Mouse (Mus musculus): Measurements from ENCODE around the gene Tnnt3.

Tnnt3 gene

DNA sequence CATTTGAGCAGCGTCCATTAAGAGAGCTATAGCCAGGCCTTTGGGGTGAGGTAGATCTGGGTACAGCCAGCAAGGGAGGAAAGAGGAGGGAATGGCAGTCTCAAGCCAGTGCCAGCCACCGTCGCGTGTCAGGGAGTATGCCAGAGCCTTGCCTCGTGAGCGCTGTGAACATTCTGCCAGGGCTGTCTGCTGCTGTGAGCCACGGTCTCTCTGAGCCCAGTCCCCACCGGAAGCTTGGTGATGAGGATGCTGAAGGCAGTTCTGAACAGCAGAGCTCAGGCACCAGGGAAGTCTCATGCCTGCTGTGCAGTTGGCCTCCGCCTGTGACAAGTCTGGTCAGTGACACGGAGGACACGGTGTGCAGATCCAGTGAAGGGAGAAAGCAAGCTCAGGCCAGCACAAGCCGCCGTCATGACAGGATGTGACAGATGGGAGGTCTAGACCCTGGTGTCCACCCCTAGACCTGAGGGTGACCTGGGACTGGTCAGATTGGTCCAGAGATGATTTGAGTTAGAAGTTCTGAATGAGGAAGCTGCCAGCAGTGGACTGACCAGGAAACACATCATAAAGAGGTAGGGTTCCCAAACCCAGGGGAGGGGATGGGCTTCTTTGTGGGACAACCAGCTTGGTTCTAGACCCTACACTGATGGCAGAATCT, 21.7 kb upstream of the Tnnt3 start:
- no peak for DNase-seq

DNA sequence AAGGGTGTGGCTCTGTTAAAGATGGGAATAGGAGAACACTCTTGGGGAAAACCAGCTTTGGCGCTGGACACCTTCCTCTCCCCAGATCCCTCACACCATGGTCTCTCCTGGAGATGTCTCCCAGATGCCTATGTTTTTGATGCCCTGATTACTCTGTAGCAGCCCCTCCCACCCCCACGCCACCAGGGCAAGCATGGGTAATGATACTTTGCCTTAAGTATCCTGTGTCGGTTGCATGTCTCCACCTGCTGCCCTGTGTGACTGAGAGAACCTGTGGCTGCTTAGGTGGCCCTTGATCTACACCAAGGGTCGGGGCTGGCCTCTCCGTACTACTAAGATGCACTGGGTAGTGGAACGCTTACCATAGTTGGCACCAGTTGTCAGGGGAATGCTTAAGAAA, 20.6 kb upstream of the Tnnt3 start:
- DNase-seq, result no peak

DNA sequence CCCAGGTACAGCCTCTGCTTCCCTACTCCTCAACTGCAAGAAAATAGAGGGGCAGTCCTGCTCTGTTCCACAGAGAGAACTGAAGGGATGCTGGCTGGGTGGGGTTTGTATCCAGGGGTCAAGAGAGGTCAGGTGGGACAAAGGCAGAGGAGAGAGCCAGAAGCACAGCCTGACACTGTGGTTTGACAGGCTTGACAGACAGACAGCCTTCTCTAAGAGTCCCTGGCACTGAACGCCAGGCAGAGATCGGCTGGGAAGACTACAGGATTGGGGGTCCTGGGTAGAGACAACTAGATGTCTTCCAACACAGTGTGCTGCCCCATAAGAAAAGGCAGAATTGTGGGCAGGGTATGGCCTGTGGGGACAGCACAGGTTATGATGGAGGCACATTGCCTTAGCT, 20.1 kb upstream of the Tnnt3 start:
- DNase-seq, result no peak

DNA sequence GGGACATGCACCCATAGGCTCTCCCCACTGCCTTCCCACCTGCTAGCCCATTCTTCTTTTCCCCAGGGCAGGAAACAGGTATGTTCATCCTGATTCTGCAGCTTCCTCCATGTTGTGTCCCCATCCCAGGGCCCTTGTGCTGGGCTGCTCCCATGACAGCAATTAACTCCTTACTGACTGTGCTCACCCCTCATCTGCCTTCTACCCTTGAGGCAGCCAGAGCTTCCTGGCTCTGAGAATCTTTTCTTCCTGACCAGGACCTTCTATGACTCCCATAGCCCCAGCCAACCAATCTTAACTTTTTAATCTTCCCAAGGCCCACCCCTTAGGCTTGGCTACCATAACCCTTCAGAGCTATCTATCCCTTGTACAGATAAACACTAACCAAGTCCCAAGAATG, 19.3 kb upstream of the Tnnt3 start:
- DNase-seq, result no peak

DNA sequence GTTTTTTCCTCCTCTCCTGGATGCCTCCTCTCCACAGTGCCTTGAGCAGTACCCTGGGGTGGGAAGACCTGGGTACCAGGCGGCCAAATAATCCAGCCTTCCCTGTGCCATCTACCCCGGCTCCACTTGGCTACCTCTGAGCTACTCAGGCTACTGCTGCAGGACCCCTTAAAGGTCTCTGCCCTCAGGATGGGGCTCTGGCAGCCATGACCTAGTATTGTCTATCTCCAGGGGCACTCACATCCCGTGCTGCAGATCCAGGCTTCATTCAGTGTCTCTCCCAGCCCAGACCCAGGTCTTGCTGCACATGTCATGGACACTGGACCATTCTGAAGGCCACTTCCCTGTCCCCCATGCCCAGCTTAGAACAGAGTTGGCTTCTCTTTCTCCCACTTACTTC, 18.8 kb upstream of the Tnnt3 start:
- no peak for DNase-seq

DNA sequence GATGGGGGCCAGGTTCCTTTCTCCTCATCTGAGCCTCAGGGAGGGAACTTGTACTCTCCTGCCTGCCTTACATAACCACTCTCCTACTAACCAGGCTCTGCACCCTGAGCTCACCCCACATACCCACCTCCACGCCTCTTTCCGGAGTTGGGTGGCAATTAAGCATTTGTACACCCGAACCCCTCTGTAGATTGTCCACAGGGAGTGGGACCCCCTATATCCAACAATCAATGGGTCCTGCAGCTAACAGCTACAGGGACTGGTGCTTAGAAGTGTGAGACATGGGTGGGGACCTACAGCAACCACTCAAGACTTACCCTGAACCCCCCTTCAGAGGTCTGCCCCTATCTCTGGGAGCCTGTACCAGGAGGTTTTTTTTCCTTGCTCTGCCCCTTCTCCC, 18.0 kb upstream of the Tnnt3 start:
- no peak for DNase-seq

DNA sequence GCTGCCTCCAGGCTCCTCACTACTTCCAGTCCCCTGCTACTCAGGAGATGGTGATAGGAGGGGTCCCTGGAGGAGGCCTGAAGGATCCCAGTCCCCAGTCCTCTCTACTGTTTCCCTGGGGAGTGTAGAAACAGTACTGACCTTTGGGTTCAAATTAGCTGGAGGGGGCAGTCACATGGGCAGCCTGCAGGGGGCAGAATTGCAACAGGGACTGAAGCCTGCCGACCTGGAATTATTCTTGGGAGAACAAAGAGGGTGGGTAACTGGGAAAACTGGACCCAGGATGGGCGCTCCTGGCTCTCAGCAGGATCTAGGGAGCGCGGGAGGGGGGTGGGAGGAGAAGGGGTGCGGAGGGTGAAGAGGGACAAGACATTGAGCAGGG, 17.5 kb upstream of the Tnnt3 start:
- DNase-seq, result peak; percentile 34 to 38

DNA sequence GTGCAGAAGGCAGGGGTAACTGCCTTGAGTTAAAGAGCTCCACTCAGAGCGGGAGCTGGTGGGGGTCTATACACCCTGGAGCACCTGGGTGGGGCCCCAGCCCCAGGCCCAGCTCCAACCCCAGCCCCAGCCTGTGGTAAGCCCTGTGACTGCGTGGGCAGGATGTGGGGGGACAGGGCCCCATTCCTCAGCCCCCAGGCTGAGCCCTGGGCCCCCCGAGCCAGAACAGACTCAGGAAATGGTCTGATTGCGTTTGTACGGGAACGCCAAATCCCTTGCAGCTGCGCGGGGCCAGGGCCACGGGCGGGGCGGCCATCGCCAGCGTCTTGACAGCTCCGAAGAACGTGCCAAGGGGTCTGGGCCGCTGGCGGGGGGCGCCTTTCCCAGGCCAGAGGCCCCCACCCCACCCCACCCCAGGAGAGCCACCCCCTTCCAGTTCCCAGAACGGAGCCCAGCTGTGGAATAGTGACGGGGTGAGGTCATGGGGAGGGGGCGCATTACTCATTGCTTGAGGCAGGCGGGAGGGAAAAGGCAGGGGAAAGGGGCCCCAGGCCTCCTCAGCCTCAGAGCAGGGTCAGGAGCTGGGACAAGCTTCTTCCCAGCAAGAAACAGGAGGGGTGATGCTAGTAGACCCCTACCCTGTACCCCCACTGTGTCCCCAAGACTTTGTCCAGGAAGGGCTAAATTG, 16.9 kb upstream of the Tnnt3 start:
- DNase-seq, result no peak

DNA sequence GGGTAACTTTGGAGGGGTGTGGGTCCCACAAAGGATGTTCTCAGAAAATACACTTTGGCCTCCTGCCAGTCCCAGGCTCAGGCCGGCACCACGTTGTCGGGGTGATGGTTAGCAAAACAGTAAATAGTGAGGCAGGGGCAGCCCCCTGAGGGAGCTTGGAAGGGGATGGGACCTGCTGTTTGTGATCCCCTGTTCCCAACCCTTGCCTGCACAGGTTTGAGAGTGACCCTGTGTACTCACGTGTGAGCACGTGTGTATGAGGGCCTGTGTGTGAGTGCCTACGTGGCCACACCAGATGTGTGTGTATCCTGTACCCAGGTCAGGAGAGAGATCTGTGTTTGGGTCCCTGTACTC, 16.4 kb upstream of the Tnnt3 start:
- no peak for DNase-seq

DNA sequence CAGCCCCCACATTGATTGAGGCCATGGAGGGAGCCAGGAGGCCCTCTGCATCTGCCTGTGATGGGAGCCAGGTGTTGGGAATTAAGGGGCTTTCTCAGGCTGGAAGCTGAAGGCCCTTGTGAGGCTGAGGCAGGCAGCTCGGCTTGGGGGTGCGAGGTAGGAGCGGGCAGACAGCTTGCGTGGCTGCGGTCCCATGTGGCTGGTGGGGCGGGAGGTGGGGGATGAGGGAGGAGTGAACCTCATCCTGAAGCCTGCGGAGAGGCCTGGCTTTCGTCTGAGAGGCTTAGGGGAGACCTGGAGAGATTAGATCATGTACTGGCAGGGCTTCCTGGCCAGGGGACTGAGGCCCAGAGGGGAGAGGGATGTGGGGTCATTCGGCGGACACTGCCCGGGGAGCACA, 15.5 kb upstream of the Tnnt3 start:
- no peak for DNase-seq

DNA sequence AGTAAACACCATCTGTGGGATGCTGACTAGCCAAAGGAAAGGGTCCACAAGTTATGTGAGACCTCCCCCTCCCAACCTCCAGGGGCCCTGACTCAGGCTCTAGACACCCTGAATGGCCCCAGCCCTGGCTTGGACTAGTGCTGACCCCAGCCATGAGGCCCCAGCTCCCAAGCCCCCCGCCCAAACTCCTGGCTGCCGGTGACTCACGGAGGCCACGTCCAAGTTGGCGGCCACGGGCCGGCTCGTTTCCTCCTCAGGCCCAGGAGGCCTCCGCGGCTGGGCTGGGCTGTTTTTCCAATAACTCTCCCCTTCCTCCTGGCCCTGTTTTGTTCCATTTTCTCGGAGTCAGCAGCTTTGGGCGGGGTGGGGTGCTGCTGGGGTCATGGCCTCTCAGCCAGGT, 13.9 kb upstream of the Tnnt3 start:
- no peak for DNase-seq

DNA sequence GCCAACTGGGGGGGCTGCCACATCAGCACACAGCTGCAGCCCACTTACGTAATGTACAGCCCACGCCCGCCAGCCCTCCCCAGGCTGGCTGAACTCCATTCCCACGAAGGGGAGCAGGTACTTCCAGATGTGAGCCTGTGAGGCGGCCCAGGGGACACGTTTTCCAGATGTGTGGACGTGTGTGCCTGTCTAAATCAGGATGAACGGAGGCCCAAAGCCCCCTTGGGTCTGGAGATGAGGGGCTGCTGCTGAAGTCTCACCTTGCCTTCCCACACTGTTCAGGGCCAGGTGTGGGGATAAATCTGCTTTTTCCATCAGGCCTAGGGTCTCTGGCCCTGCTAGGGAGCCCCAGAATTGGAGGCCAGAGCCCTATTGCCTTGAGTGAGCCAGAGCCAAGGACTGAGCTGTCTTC, 11.9 kb upstream of the Tnnt3 start:
- DNase-seq, result no peak

DNA sequence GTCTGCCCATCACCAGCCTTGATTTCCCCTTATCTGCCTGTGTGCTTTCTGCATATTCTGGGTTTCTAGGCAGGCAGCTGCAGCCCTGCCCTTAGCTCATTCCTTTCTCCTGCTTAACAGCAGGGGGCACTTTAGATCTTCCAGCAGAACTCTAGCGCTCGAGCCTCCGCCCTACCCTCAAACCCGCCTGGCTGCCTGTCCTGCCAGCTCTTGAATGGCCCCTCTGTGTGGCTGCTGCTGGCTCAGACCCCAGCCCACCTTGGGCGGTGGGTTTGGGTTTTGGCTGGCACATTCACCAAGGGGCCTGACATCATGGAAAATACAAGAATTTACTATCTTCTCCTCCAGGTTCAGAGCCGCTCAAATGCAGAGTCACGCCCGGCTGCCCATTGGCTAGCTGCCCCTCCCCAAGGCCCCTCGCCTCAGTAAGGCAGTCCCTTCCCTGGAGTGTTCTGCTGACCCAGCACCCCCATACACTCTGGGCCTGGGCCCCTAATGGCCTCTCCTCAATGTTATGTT, 11.2 kb upstream of the Tnnt3 start:
- DNase-seq, result no peak

DNA sequence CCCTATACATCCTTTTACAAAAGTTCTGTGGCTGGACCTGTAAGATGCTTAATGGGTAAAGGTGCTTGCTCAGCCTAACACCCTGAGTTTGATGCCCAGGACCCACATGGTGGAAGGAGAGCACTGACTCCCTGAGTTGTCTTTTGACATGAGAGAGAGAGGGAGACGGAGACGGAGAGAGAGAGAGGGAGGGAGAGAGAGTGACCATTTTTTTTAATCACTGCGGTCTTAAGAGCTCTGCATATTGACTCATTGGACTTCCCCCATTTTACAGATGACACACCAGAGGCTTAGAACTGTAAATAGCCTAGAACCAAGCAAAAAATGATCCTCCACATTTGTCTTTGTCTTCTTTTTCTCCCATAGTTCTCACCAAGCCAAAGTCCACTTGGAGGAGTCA, 10.6 kb upstream of the Tnnt3 start:
- no peak for DNase-seq

DNA sequence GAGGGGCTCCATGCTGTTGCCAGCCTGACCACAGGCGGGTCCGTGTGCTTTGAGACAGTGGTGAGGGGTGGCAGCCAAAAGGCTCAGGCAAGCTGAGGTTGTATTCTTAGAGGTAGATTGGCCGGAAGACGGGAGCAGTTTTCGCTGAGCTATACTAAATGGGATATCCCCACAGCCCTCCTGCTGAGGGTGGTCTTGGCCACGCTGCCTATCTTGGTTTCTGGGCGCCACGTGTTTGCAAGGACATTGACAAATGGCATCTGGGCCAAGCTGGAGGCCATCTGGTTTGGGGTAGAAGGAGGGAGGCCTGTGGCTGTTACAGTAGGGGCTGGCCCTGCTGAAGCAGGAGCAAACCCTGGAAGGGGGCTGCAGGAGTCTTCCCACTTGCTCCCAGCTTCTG, 5.1 kb upstream of the Tnnt3 start:
- DNase-seq, result no peak

DNA sequence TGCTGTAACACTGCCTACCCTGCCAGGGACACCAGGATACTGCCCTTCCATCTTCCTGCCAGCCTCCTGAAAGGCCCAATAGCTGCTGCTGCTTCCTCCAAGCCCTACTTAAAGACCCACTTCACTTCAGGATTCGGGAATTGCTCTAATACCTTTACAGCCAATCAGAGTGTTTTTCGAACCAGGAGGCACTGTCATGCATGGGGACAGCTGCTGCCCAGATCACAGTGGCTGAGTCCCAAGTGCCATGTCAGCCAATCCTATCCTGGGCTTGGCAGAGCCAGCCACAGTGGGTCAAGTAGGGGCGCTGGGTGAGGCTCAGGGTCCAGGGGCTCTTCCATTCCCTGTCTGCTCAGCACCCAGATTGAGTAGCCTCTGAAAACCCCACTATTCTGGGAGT, 2.5 kb upstream of the Tnnt3 start:
- DNase-seq, result no peak

DNA sequence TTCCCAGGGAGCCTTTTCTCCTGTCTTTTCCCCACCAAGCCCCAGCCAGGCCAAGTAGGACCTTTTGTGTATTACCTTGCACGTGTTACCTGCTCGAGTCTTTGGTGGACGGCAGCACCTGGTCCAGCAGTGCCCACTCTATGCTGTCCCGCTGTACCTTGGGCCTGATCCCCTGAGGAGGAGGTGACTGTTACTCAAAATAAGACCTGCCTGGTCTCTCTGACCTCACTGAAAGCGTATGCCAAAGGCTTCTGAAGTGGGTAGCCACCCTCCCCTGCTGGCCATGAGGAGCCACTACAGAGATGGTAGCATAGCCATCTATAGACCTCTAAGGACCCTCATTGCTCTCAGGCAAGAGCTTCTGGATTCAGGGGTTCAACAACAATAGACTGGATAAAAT, 1.8 kb upstream of the Tnnt3 start:
- peak; percentile 26 to 42 for DNase-seq

DNA sequence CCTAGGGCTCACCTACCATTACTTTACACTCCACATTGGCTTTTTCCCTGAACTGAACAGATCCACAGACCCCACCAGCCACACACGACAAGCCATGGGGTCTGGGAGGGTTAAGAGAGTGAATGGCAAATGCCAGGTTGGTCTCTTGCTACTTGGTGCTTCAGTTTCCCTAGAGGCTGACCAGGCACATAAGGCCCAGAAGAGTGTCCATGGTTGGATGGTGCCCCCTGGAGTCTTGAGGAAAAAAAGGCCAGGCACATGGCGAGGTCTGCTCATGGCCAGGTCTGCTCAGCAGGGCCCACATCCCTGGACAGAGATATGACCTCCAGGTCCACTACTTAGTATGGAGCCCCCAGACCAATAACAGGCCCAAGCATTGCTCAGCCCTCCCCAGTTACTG, 861 bp upstream of the Tnnt3 start:
- peak; percentile 35 to 50 for DNase-seq

DNA sequence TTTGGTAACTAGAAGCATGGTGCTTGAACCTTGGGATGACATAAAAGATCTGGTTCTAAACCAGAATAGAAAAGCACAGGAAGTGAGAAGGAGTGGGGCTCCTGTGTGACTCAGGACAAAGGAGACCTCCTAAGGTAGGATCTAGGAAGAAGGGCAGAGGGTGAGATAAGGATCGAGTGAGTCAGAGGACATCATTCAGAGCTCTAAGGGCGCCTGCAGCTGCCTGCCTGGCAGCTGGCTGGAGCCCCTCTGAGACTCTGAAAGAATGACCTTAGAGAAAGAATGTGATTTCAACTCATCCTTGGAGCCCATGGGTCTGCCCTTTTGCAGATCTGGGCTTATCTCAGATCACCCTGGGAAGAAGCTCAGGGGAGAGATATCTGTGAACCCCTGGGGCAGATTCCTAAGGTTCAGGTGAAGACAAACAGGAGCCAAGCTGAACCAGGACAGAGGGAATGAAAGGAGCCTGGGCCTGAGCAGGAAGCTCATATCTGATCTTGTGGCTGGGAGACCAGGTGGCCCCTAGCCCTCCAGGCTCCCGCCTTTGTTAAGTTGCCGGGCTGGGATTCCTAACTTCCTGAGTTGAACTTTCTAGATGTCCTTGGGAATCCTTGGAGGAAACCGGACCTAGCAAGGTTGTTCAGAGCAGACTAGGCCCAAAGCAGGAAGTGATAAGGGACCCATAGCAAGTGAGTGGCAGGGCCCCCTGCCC, 530 bp downstream of the Tnnt3 start:
- no peak for DNase-seq

DNA sequence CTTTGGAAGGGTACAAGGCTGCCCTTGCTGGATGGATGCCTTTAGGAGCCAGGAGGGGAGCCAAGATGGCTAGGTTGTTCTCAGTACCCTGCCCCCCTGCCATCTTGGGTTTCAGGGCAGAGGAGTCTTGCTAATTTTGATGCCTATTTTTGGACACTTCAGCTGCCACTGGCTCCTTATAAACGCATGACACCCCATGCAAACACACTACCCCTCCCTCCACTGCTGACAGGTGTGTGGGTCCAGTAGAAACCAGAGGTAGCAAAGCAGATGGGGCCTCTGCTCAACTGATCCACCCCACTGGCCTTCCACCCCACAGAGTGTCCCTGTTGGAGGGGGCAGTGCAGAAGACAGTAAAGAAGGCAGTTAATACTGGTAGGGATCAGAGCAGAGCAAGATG, 1.4 kb downstream of the Tnnt3 start:
- DNase-seq, result no peak

DNA sequence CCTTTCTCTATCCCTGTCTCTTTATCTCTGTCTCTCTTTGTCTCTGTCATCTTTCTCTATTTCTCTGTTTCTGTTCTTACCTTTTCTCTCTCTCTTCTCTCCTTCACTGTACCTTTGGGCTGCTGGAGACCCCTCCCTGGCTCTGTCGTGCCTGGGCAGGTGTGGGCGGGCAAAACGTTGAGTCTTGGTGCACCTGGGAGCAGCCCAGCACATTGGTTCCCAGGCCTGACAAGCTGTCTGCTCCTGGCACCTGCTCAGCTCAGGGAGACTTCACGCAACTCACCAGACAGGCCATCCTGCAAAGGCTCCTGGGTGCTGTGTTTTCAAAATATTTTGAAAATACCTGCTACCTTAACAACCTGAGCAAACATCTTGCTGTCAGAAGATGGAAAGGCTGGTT, 4.6 kb downstream of the Tnnt3 start:
- DNase-seq, result no peak

DNA sequence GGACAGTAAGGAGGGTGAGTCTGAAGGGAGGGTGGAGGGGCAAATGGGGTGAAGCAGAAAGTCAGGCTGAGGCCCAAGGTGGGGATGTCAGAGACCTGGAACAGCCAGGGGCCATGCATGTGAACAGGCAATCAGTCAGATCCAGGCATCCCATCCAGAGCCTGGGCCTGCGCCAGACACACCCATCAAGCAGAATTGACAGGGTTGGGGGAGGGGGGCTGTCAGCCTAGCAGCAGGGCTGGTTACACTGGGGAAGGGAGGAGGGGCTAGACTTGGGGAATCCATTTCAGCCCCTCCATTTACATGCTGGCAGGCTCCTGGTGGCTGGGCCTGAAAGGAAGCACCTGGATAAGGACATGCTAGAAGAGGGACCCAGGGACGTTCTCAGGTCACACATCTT, 7.3 kb downstream of the Tnnt3 start:
- DNase-seq, result no peak

DNA sequence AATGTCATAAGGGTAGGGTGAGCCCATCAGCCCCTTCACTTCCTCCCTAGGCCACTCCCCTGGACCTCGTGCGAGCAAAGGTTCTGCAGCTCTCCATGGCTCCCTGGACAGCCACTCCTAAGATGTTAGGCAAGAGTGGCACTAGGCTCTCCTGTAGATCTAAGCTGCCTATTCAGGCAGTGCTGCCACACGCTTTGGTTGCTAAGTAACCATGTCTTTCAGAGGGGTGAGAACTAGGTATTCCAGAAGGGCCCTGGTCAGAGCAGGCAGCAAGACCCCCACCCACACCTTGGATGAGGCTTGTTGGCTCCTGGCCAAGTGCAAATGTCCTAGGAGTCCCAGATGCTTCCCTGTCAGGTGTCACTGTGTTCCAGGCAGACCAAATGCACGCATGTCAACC, 7.9 kb downstream of the Tnnt3 start:
- DNase-seq, result no peak

DNA sequence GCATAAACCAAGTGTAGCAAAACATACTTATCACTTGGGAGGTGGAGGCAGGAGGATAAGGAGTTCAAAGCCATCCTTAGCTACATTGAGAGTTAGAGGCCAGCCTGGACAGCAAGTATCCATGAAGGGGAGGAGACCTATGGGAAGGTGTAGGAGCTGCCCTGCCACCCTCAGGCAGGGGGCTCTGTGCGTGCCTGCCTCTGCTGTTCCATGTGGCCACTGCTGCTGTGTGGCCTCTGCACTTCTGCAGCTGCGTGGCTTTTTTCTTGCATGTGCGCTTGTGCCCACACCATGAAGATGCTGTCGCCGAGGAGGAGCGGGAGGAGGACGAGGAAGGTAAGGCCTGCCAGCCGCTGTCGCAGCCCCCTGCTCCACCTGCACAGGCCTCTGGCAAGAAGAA, 8.8 kb downstream of the Tnnt3 start:
- no peak for DNase-seq

All from B cell, adult 2 months (primary cell).